Mouse (Mus musculus) myocyte (in vitro differentiated cells): ENCODE measurements around the gene Apex1. TPM values are rescaled to one million over a fixed set of nuclear protein-coding genes. Genes with fewer than 3 reads are reported as not detected.
"Not testable (repeated sequence)": the region's sequence is repeated elsewhere in the genome, so short reads cannot be mapped to it uniquely, and the experiment has no call there.

Experiments used
- H3K27me3 ChIP-seq: one replicate; pipeline ENCODE4 v1.6.1; 2011; ENCODE audit not compliant: control insufficient read depth, insufficient read depth, insufficient read length
- H3K36me3 ChIP-seq: one replicate; pipeline ENCODE4 v1.6.1; 2011; ENCODE audit not compliant: control insufficient read depth, insufficient read depth
- H3K4me2 ChIP-seq: one replicate; pipeline ENCODE4 v1.6.1; 2011; ENCODE audit warnings: low read depth, control low read depth
- H3K4me3 ChIP-seq: one replicate; pipeline ENCODE4 v1.5.1; 2011; ENCODE audit warnings: mild to moderate bottlenecking, control low read depth, moderate library complexity
- H3K79me2 ChIP-seq: one replicate; pipeline ENCODE4 v1.6.1; 2011; ENCODE audit not compliant: control insufficient read depth, insufficient read depth
- H3ac ChIP-seq: one replicate; pipeline ENCODE4 v1.6.1; 2011; ENCODE audit not compliant: control insufficient read depth, insufficient read length
- CEBPB ChIP-seq: IDR thresholded peaks from 2 replicates; pipeline ENCODE4 v1.6.1; 2011; ENCODE audit warnings: mild to moderate bottlenecking, moderate library complexity; ENCODE audit not compliant: poor library complexity, insufficient read depth, severe bottlenecking
- E2F4 ChIP-seq: IDR thresholded peaks from one replicate; pipeline ENCODE4 v1.6.1; 2011; ENCODE audit warnings: mild to moderate bottlenecking, control low read depth, moderate library complexity; ENCODE audit not compliant: insufficient read depth
- MAX ChIP-seq: IDR thresholded peaks from one replicate; pipeline ENCODE4 v1.6.1; 2011; ENCODE audit warnings: low read depth, mild to moderate bottlenecking, control low read depth
- MYOD1 ChIP-seq, 3 experiments: IDR thresholded peaks; one replicate each; pipeline ENCODE4 v1.6.1; 2011; ENCODE audit warnings: control low read depth in 2 of 3, low read depth in 2 of 3, mild to moderate bottlenecking in 2 of 3, moderate library complexity in 1 of 3; ENCODE audit not compliant: insufficient read length in 2 of 3, control insufficient read depth in 1 of 3
- MYOG ChIP-seq, 3 experiments: IDR thresholded peaks; one replicate each; pipeline ENCODE4 v1.6.1; 2011; ENCODE audit warnings: control low read depth in 2 of 3, low read depth in 2 of 3, mild to moderate bottlenecking in 2 of 3; ENCODE audit not compliant: insufficient read length in 2 of 3, control insufficient read depth in 1 of 3, insufficient read depth in 1 of 3
- POLR2A ChIP-seq: IDR thresholded peaks from one replicate; pipeline ENCODE4 v1.6.1; 2011; ENCODE audit warnings: low read depth, mild to moderate bottlenecking, control low read depth, moderate library complexity; ENCODE audit not compliant: insufficient read length
- POLR2AphosphoS2 ChIP-seq: IDR thresholded peaks from one replicate; pipeline ENCODE4 v1.6.1; 2011; ENCODE audit warnings: low read depth, control low read depth; ENCODE audit not compliant: insufficient read length
- REST ChIP-seq: IDR thresholded peaks from one replicate; pipeline ENCODE4 v1.6.1; 2011; ENCODE audit warnings: mild to moderate bottlenecking, control low read depth, moderate library complexity; ENCODE audit not compliant: insufficient read depth, insufficient read length
- SRF ChIP-seq: IDR thresholded peaks from one replicate; pipeline ENCODE4 v1.6.1; 2011; ENCODE audit warnings: low read depth; ENCODE audit not compliant: control insufficient read depth, insufficient read length
- TCF12 ChIP-seq: IDR thresholded peaks from one replicate; pipeline ENCODE4 v1.6.1; 2011; ENCODE audit warnings: mild to moderate bottlenecking, control low read depth; ENCODE audit not compliant: poor library complexity, insufficient read depth, severe bottlenecking
- TCF3 ChIP-seq: IDR thresholded peaks from one replicate; pipeline ENCODE4 v1.6.1; 2011; ENCODE audit warnings: low read depth, control low read depth; ENCODE audit not compliant: insufficient read length
- USF1 ChIP-seq: IDR thresholded peaks from one replicate; pipeline ENCODE4 v1.6.1; 2011; ENCODE audit warnings: low read depth, mild to moderate bottlenecking, control low read depth, moderate library complexity
- polyA plus RNA-seq: library from polyadenylated mRNA; unstranded; fragments of >200 nt; fragmentation: generic; extraction: Trizol; gene quantifications from one replicate; pipeline ENCODE4 v1.2.1, GENCODE M21; 2012; ENCODE audit warnings: missing spikeins

Apex1 gene
- polyA plus RNA-seq, 1 experiment = 113 TPM

DNA sequence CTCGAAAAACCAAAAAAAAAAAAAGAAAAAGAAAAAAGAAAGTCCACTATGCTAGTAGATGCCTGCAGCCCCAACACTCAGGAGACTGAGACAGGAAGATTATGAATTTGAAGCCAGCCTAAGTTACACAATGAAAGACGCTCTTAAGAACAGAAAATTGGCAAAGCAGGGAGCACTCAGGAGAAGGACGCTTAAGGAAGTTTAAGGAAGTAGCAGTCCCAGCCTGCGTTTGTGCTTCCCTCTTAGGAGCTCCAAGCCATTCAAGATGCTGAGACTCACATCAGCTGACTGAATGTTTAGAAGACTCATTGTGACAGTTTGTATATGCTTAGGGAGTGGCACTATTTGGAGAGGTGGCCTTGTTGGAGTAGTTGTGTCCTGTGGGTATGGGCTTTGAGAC, 16.6 kb upstream of the Apex1 start:
- H3ac ChIP-seq = no peak overlapping the region
- H3K36me3 ChIP-seq = no peaks in the 10 kb centered on the region
- no peaks in the 10 kb centered on the region for H3K27me3 ChIP-seq
- H3K4me2 ChIP-seq = no peak overlapping the region
- TF ChIP-seq USF1 = no peak
- TF ChIP-seq MYOG (IDR thresholded peaks at IDR 0.05; ENCODE audit: control insufficient read depth in 1 of 3, insufficient read depth in 1 of 3, insufficient read length in 2 of 3, low read depth in 2 of 3) = no peak
- TF ChIP-seq POLR2AphosphoS2 = no peak
- TF ChIP-seq POLR2A = no peak
- TF ChIP-seq TCF3 = no peak
- no peak for TF ChIP-seq MAX
- TF ChIP-seq CEBPB = no peak
- no peak for TF ChIP-seq E2F4
- no peak for TF ChIP-seq MYOD1 (IDR thresholded peaks at IDR 0.05; ENCODE audit: control insufficient read depth in 1 of 3, insufficient read length in 2 of 3, low read depth in 2 of 3)
- TF ChIP-seq TCF12 = no peak
- TF ChIP-seq SRF = no peak
- TF ChIP-seq REST = no peak
- H3K79me2 ChIP-seq = no peaks in the 10 kb centered on the region
- H3K4me3 ChIP-seq = no peak overlapping the region

DNA sequence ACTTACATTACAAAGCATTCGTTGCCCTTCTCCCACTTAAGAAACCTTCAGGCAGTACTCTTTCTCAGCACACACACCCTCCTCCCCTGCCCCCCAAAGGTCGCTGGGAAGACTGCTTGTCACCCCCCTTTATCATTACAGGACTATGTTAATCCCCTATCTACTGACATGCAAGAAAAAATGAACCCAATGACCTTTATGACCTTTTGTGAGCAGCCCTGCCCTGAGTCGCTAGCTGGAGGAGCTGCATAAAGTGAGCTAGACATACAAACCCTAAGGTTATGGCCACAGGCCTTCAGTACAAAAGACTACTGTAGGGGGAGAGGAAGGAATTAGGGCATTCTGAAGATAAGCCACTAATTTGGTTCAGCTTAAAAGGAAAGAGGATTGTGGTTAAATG, 13.4 kb upstream of the Apex1 start:
- no peaks in the 10 kb centered on the region for H3K27me3 ChIP-seq
- TF ChIP-seq E2F4 (no peak), MYOG (IDR thresholded peaks at IDR 0.05; ENCODE audit: control insufficient read depth in 1 of 3, insufficient read depth in 1 of 3, insufficient read length in 2 of 3, low read depth in 2 of 3) (no peak), MYOD1 (IDR thresholded peaks at IDR 0.05; ENCODE audit: control insufficient read depth in 1 of 3, insufficient read length in 2 of 3, low read depth in 2 of 3) (no peak), REST (no peak), POLR2AphosphoS2 (no peak), CEBPB (no peak), SRF (no peak), MAX (no peak), TCF12 (no peak), POLR2A (no peak), TCF3 (no peak), USF1 (no peak)
- H3K36me3 ChIP-seq = peaks cover 12% of the 10 kb centered on the region
- H3K4me3 ChIP-seq = no peak overlapping the region
- H3ac ChIP-seq = no peak overlapping the region
- H3K79me2 ChIP-seq = no peaks in the 10 kb centered on the region
- no peak overlapping the region for H3K4me2 ChIP-seq

DNA sequence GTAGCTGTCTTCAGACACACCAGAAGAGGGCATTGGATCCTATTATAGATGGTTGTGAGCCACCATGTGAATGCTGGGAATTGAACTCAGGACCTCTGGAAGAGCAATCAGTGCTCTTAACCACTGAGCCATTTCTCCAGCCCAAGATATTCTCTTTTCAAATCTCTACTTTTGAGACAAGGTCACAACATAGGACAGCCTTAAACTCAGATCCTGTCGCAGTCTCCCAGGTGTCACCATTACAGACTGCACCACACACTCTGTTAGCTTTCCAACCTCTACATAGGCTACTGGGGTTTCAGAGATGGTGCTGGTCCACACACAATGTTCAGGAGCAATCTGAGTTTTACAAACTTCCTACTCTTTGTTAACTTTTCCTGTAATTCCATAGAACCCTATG, 1.3 kb upstream of the Apex1 start:
- peaks cover 35% of the 10 kb centered on the region for H3K79me2 ChIP-seq
- peak overlapping the region; percentile 87 for H3K4me3 ChIP-seq
- not testable (repeated sequence) for H3ac ChIP-seq, H3K27me3 ChIP-seq
- peaks cover 14% of the 10 kb centered on the region for H3K36me3 ChIP-seq
- H3K4me2 ChIP-seq = peak overlapping the region; percentile 64

DNA sequence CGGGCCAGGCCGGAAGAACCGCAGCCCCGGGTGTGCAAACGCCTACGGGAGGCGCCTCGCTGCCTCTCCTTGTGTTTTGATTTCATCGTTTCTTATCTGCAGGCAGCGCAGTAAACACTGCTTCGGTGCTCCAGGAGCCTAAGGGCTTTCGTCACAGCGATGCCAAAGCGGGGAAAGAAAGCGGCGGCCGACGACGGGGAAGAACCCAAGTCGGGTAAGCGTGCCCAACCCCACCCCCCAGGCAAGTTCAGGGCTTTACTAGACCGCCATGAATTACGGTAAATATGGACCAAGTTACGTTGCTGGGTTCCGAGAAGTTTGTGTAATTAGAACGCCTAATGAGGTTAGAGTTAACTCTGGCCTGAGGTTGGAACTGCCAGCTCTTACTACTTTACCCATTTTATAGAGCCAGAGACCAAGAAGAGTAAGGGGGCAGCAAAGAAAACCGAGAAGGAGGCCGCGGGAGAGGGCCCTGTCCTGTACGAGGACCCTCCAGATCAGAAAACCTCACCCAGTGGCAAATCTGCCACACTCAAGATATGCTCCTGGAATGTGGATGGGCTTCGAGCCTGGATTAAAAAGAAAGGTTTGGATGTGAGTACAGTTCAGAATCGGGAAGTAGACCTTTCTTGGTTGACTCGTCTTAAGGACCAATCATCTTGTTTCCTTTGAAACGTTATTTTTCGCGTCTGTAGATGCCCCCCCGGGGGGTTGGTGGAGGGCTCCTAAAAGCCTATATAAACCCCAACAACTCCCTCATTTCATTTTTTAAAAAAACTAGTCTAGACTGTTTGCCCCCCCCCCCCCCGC, 548 bp downstream of the Apex1 start:
- TF ChIP-seq POLR2AphosphoS2 (peak; percentile 31), E2F4 (no peak)
- Histone ChIP-seq H3K4me3 (peak overlapping the region; percentile 87), H3ac (peak overlapping the region; percentile 53), H3K4me2 (peak overlapping the region; percentile 91), H3K36me3 (peaks cover 24% of the 10 kb centered on the region), H3K27me3 (no peaks in the 10 kb centered on the region), H3K79me2 (peaks cover 54% of the 10 kb centered on the region)

DNA sequence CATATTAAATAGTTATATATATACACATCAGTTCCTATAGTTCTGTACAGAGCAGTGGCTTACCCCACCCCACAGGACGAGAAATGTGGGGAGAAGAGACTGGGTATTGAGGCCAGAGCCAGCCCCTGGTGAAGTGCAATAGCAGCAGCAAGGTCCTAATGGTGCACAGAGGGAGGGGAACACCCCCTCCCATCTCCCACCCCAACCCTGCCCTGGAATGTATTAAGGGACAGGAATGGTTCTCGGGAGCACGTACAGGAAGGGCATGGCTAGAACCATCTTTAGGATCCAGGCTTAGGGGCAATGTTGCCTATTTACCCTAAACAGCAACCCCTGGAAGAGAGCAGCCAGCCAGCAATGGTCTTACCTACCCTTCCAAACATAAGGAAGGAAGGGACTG, 2.6 kb downstream of the Apex1 start:
- Histone ChIP-seq H3K36me3 (peaks cover 24% of the 10 kb centered on the region), H3K27me3 (no peaks in the 10 kb centered on the region), H3K4me3 (no peak overlapping the region), H3ac (no peak overlapping the region), H3K79me2 (peaks cover 54% of the 10 kb centered on the region), H3K4me2 (no peak overlapping the region)
- TF ChIP-seq TCF12 (no peak), REST (no peak), POLR2AphosphoS2 (peak; percentile 42)

DNA sequence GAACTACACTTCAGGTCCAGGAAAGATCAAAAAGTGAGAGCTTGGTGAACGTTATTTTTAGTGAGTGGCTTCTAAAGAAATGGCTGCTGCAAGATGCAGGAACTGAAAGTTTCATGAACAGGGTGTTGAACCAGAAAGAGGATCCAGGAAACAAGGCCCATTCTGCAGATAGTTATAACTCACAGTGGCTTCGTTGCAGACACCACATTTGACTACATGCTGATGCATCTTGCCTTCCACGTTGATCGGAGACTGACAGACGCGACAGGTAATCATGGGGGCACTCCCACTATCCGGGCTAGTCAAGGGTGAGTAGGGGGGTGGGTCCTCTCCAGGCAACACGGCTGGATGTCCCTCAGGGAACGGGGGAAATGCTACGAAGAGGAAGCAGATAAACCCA, 5.2 kb downstream of the Apex1 start:
- H3ac ChIP-seq = peak overlapping the region; percentile 56
- TF ChIP-seq SRF (no peak), TCF3 (no peak), USF1 (no peak), REST (no peak), CEBPB (no peak), MAX (no peak), MYOD1 (IDR thresholded peaks at IDR 0.05; ENCODE audit: control insufficient read depth in 1 of 3, insufficient read length in 2 of 3, low read depth in 2 of 3) (no peak)
- H3K79me2 ChIP-seq = peaks cover 47% of the 10 kb centered on the region
- H3K36me3 ChIP-seq = peaks cover 24% of the 10 kb centered on the region
- peak overlapping the region; percentile 43 for H3K4me3 ChIP-seq
- no peaks in the 10 kb centered on the region for H3K27me3 ChIP-seq
- H3K4me2 ChIP-seq = peak overlapping the region; percentile 94
